Mouse (Mus musculus) gastrocnemius, postnatal 14 days (tissue): ENCODE data around the gene Gm20509. TPM values are rescaled to one million over a fixed set of nuclear protein-coding genes. Genes with fewer than 3 reads are reported as not detected.
"Not testable (repeated sequence)": the region's sequence is repeated elsewhere in the genome, so short reads cannot be mapped to it uniquely, and the experiment has no call there.

Experiments
- DNase-seq: peaks from one replicate; pipeline ENCODE4 v3.0.0; 2021; ENCODE audit warnings: mixed read lengths
- intact Hi-C: fragments of 180-260 bp; cut with DNase I; formaldehyde crosslinking; loops from one replicate; pipeline ENCODE4 v1.15.1; 2025; ENCODE audit warnings: low total_unique reads
- long read RNA-seq, 2 experiments: library from polyadenylated mRNA; stranded (forward); transcript quantifications; one replicate each; pipeline ENCODE4 v2.0.0; 2021
- total RNA-seq, 2 experiments: library from RNA; stranded (reverse); gene quantifications; 2 replicates each; pipeline ENCODE4 v1.2.3; 2021

Gene Gm20509
- total RNA-seq = not detected
- long read RNA-seq, experiment 1 = 0 reads
- long read RNA-seq, experiment 2 = 0 reads

GRCm38 (mm10) chr9:73102181-73102580, at the start of gene Gm20509:
TSS of gene Gm20509 (plus strand) at chr9:73102470.
- intact Hi-C loops = no loop called here
- no peak for DNase-seq

GRCm38 (mm10) chr9:73055441-73055911, 46.8 kb upstream of the Gm20509 start:
- intact Hi-C loops = no loop called here
- DNase-seq = no peak

GRCm38 (mm10) chr9:73059224-73059623, 43.0 kb upstream of the Gm20509 start:
- intact Hi-C loops = no loop called here

GRCm38 (mm10) chr9:73063621-73064290, 38.5 kb upstream of the Gm20509 start:
- intact Hi-C loops = no loop called here
- no peak for DNase-seq

More at GRCm38 (mm10) chr9:73059224-73059623, 43.0 kb upstream of the Gm20509 start:
- DNase-seq = no peak

- no peak for DNase-seq
- intact Hi-C loops = no loop called here
Measured at GRCm38 (mm10) chr9:73067086-73067485, 35.2 kb upstream of the Gm20509 start.

- intact Hi-C loops = no loop called here
Measured at GRCm38 (mm10) chr9:73068230-73068679, 34.0 kb upstream of the Gm20509 start.

GRCm38 (mm10) chr9:73068688-73069087, 33.6 kb upstream of the Gm20509 start:
- intact Hi-C loops = no loop called here
- no peak for DNase-seq

More at GRCm38 (mm10) chr9:73068230-73068679, 34.0 kb upstream of the Gm20509 start:
- no peak for DNase-seq

GRCm38 (mm10) chr9:73070971-73071659, 31.2 kb upstream of the Gm20509 start:
- intact Hi-C loops = no loop called here
- no peak for DNase-seq

GRCm38 (mm10) chr9:73072426-73072825, 29.8 kb upstream of the Gm20509 start:
- DNase-seq = no peak
- intact Hi-C loops = no loop called here

GRCm38 (mm10) chr9:73073169-73073568, 29.1 kb upstream of the Gm20509 start:
- DNase-seq = no peak
- intact Hi-C loops = no loop called here

GRCm38 (mm10) chr9:73079349-73079748, 22.9 kb upstream of the Gm20509 start:
- intact Hi-C loops, DNase-seq: not testable (repeated sequence)

- DNase-seq = no peak
- intact Hi-C loops = no loop called here
Measured at GRCm38 (mm10) chr9:73079801-73080325, 22.4 kb upstream of the Gm20509 start.

GRCm38 (mm10) chr9:73082291-73083000, 19.8 kb upstream of the Gm20509 start:
- intact Hi-C loops = no loop called here
- no peak for DNase-seq

- intact Hi-C loops = no loop called here
Measured at GRCm38 (mm10) chr9:73083956-73084355, 18.3 kb upstream of the Gm20509 start.

GRCm38 (mm10) chr9:73085845-73086244, 16.4 kb upstream of the Gm20509 start:
- intact Hi-C loops = no loop called here
- no peak for DNase-seq

More at GRCm38 (mm10) chr9:73083956-73084355, 18.3 kb upstream of the Gm20509 start:
- no peak for DNase-seq

GRCm38 (mm10) chr9:73087121-73087520, 15.1 kb upstream of the Gm20509 start:
- no peak for DNase-seq
- intact Hi-C loops = no loop called here

- intact Hi-C loops = no loop called here
Measured at GRCm38 (mm10) chr9:73087581-73087980, 14.7 kb upstream of the Gm20509 start.

GRCm38 (mm10) chr9:73089222-73089920, 12.9 kb upstream of the Gm20509 start:
- DNase-seq = no peak
- intact Hi-C loops = loop anchor here (2.0 kb wide), 1 partner anchor 43 kb away; no protein-coding TSS in a partner anchor

More at GRCm38 (mm10) chr9:73087581-73087980, 14.7 kb upstream of the Gm20509 start:
- no peak for DNase-seq

- DNase-seq = no peak
- intact Hi-C loops = loop anchor here (10.0 kb wide), 1 partner anchor 125 kb away; no protein-coding TSS in a partner anchor
Measured at GRCm38 (mm10) chr9:73090121-73090520, 12.1 kb upstream of the Gm20509 start.
